Mouse (Mus musculus): Measurements from ENCODE around the gene Gtf3c5. TPM values are rescaled to one million over a fixed set of nuclear protein-coding genes. Genes with fewer than 3 reads are reported as not detected.
A peak's percentile ranks its signal among the peaks of the same experiment; 100 is the strongest.

The Gtf3c5 gene
- polyA plus RNA-seq, 1 experiment from 2014 or later: 31.0 TPM

DNA sequence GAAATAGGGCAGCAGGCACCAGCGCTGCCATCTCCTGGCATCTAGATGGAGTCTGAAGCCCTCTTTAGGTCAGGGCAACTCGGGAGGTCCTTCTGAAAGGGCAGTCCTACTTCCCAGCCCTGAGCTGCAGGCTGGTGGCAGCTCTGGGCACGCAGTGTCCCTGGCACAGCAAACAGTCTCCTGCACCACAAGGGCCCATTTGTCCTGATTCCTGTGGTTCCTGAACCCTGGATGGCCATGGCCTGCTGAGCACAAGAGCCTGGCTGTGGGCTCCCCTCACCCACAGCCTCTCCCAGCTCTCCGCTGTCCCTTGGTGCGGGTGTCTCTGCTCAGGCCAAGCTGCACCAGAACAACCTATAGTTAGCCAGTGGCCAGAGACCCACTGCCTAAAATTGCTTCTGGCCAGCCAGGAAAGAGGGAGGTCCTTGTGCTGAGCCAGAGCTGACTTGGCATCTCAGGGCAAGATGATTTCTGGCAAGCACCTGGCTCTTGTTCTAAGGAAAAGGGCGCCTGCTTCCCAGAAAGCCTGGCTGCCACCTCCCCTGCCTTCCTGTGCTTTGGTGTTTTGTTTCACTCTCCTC lies 61.9 kb downstream of the Gtf3c5 start:
- Histone ChIP-seq H3K4me3 (replicated peaks; ENCODE audit: low read depth, low read length) (no peak overlapping the region), H3K27ac (replicated peaks; ENCODE audit: low read depth, low read length) (no peak overlapping the region), H3K9ac (replicated peaks; ENCODE audit: low read length) (no peak overlapping the region), H3K27me3 (ENCODE audit: control insufficient read depth, insufficient read depth, low read length) (no peaks in the 10 kb centered on the region), H3K9me3 (ENCODE audit: control insufficient read depth, low read length) (no peaks in the 10 kb centered on the region), H3K4me1 (ENCODE audit: control insufficient read depth, insufficient read depth, low read length) (peaks cover 47% of the 10 kb centered on the region), H3K4me2 (ENCODE audit: low read length) (no peak overlapping the region), H3K36me3 (ENCODE audit: control insufficient read depth, insufficient read depth, low read length) (peaks cover 14% of the 10 kb centered on the region)
- 87% methylated on average over 6 of the region's 6 CpGs for WGBS
- DNase-seq (no peak), ATAC-seq (ENCODE audit: low FRiP score, low TSS enrichment) (no peak)

DNA sequence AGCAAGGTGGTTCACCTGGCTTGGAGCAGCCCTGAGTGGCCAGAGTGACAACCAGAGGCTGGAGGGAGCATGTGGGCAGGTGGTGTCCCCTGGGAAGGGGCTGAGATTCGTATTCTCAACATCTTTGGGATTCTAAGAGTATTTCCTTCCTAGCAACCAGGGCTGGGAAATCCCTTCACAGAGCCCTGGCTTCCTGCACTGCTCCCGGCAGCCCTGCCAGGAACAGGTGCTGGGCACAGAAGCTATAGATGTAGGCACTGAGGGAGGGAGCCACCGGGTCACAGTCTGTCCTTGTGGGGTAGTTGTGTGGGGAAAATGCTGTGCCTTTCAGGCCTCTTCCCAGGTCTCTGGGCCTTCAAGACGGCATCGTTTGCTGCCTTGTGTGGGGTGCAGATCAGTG lies 63.0 kb downstream of the Gtf3c5 start:
- Histone ChIP-seq H3K9me3 (ENCODE audit: control insufficient read depth, low read length) (no peaks in the 10 kb centered on the region), H3K4me1 (ENCODE audit: control insufficient read depth, insufficient read depth, low read length) (peaks cover 46% of the 10 kb centered on the region), H3K27ac (replicated peaks; ENCODE audit: low read depth, low read length) (0 out of 2 replicates have a peak overlapping the region, but pooled peaks have one; percentile 13), H3K27me3 (ENCODE audit: control insufficient read depth, insufficient read depth, low read length) (no peaks in the 10 kb centered on the region), H3K4me3 (replicated peaks; ENCODE audit: low read depth, low read length) (no peak overlapping the region), H3K9ac (replicated peaks; ENCODE audit: low read length) (no peak overlapping the region), H3K36me3 (ENCODE audit: control insufficient read depth, insufficient read depth, low read length) (peaks cover 22% of the 10 kb centered on the region), H3K4me2 (ENCODE audit: low read length) (no peak overlapping the region)
- ATAC-seq (ENCODE audit: low FRiP score, low TSS enrichment) (no peak), DNase-seq (no peak)
- WGBS: 66% methylated on average over 5 of the region's 5 CpGs

DNA sequence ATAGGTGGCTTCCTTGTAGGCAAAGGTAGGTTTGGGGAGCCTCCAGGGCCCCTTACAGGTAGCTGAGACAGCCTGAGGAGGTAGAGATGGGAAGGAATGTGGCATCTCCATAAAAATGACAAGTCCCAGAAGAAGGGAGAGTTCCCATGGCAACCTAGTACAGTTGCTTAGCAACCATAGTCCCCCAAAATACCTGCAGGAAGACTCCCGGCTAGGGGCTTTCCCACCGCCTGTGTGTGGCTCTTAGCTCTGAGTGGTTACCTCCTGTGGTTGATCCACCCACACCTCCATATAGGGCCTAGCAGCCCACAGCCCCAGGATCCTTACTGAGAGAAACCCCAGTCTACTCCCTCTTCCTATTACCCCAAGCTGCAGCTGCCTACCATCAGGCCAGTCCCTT lies 65.3 kb downstream of the Gtf3c5 start:
- no peak overlapping the region for H3K4me3 ChIP-seq (replicated peaks; ENCODE audit: low read depth, low read length)
- H3K4me1 ChIP-seq (ENCODE audit: control insufficient read depth, insufficient read depth, low read length): peaks cover 42% of the 10 kb centered on the region
- peaks cover 22% of the 10 kb centered on the region for H3K36me3 ChIP-seq (ENCODE audit: control insufficient read depth, insufficient read depth, low read length)
- peak overlapping the region; percentile 32 for H3K4me2 ChIP-seq (ENCODE audit: low read length)
- no peak overlapping the region; the same call in 1 of the 2 replicates for H3K9ac ChIP-seq (replicated peaks; ENCODE audit: low read length)
- WGBS: 10% methylated on average over 2 of the region's 2 CpGs
- ATAC-seq (ENCODE audit: low FRiP score, low TSS enrichment): no peak
- peak overlapping the region; percentile 50 for H3K27ac ChIP-seq (replicated peaks; ENCODE audit: low read depth, low read length)
- no peaks in the 10 kb centered on the region for H3K27me3 ChIP-seq (ENCODE audit: control insufficient read depth, insufficient read depth, low read length)
- H3K9me3 ChIP-seq (ENCODE audit: control insufficient read depth, low read length): no peaks in the 10 kb centered on the region
- peak; percentile 71 for DNase-seq

DNA sequence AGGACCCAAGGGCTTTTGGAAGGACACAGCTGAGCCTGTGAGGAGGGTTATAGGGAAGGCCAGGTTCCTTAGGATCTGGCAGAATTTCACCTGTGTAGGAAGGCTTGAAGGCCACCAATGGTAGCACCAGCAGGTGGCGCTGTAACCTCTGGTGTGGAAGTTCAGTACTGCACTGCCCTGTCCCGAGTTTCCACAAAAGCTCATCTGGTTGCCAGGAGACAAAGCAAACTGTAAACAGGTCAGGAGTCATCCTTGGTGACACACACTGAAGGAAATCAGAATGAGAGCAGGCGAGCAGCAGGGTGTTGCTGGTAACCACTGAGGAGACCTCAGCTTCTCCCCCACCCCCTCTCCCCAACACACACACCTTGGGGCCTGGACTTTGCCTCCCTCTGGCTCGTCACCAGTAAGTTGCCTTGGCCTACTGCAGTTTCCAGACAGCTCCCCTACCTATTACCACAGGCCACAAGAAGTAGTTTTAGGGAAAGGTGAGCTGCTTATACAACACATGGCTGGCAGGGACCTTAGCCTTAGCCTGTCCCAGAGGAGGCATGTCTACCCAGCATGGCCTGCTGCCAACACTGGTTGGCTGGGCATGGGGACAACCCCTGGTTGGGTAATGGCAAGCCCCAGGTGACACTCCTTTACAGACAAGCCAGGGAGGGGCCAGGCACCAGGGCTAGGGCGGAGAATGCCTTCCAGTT lies 66.2 kb downstream of the Gtf3c5 start:
- H3K9me3 ChIP-seq (ENCODE audit: control insufficient read depth, low read length): no peaks in the 10 kb centered on the region
- peaks cover 42% of the 10 kb centered on the region for H3K4me1 ChIP-seq (ENCODE audit: control insufficient read depth, insufficient read depth, low read length)
- H3K27ac ChIP-seq (replicated peaks; ENCODE audit: low read depth, low read length): peak overlapping the region; percentile 50; the same call in 1 of the 2 replicates
- H3K27me3 ChIP-seq (ENCODE audit: control insufficient read depth, insufficient read depth, low read length): no peaks in the 10 kb centered on the region
- DNase-seq: peak; percentile 75
- no peak overlapping the region for H3K4me3 ChIP-seq (replicated peaks; ENCODE audit: low read depth, low read length)
- WGBS: 45% methylated on average over 5 of the region's 5 CpGs
- no peak overlapping the region for H3K9ac ChIP-seq (replicated peaks; ENCODE audit: low read length)
- peaks cover 18% of the 10 kb centered on the region for H3K36me3 ChIP-seq (ENCODE audit: control insufficient read depth, insufficient read depth, low read length)
- peak overlapping the region; percentile 32; the same call in 1 of the 2 replicates for H3K4me2 ChIP-seq (ENCODE audit: low read length)
- ATAC-seq (ENCODE audit: low FRiP score, low TSS enrichment): no peak

Small RNA genes within 50 kb of the gene (microRNA-seq; reads per million reads assigned to microRNA genes)
- not detected for gene Gm22824

Other genes with a start within 250 kb of the Gtf3c5 start
- 12.5 and 15.5 TPM in 2 replicates for gene Ppp1r26, start 137.0 kb downstream of the Gtf3c5 start, polyA plus RNA-seq (2014; fragmentation: Nextera tagmentation; extraction: Ambion mirVana)
- 1.4 and 2.6 TPM in 2 replicates for gene 1700007K13Rik, start 117.4 kb downstream of the Gtf3c5 start, polyA plus RNA-seq (2014; fragmentation: Nextera tagmentation; extraction: Ambion mirVana)
- gene Mrps2, start 115.7 kb downstream of the Gtf3c5 start, polyA plus RNA-seq (2014; fragmentation: Nextera tagmentation; extraction: Ambion mirVana): 47.0 and 51.2 TPM in 2 replicates
- gene Gbgt1, start 86.9 kb downstream of the Gtf3c5 start, polyA plus RNA-seq (2014; fragmentation: Nextera tagmentation; extraction: Ambion mirVana): 1.3 TPM in 1 of 2 replicates, not detected in the other
- gene Gm10134, start 77.7 kb downstream of the Gtf3c5 start, polyA plus RNA-seq (2014; fragmentation: Nextera tagmentation; extraction: Ambion mirVana): 1.8 TPM in 1 of 2 replicates, not detected in the other
- gene Ralgds, start 70.6 kb downstream of the Gtf3c5 start, polyA plus RNA-seq (2014; fragmentation: Nextera tagmentation; extraction: Ambion mirVana): 97.9 and 101 TPM in 2 replicates
- not detected in 2 replicates for gene Cel, start 20.3 kb downstream of the Gtf3c5 start, polyA plus RNA-seq (2014; fragmentation: Nextera tagmentation; extraction: Ambion mirVana)
- gene Gfi1b, start 38.2 kb upstream of the Gtf3c5 start, polyA plus RNA-seq (2014; fragmentation: Nextera tagmentation; extraction: Ambion mirVana): 0.12 TPM in 1 of 2 replicates, not detected in the other
- 23.0 and 32.9 TPM in 2 replicates for gene Tsc1, start 57.5 kb upstream of the Gtf3c5 start, polyA plus RNA-seq (2014; fragmentation: Nextera tagmentation; extraction: Ambion mirVana)
- 1.1 and 1.6 TPM in 2 replicates for gene Spaca9, start 116.0 kb upstream of the Gtf3c5 start, polyA plus RNA-seq (2014; fragmentation: Nextera tagmentation; extraction: Ambion mirVana)
- gene Ak8, start 116.4 kb upstream of the Gtf3c5 start, polyA plus RNA-seq (2014; fragmentation: Nextera tagmentation; extraction: Ambion mirVana): 3.0 and 4.3 TPM in 2 replicates

Measured in midbrain, embryonic 14.5 days (tissue).